Mouse (Mus musculus): ENCODE data around the gene St3gal4. TPM values are rescaled to one million over a fixed set of nuclear protein-coding genes. Genes with fewer than 3 reads are reported as not detected.

The St3gal4 gene
- polyA plus RNA-seq, 1 experiment from 2014 or later, result 31.0 TPM

DNA sequence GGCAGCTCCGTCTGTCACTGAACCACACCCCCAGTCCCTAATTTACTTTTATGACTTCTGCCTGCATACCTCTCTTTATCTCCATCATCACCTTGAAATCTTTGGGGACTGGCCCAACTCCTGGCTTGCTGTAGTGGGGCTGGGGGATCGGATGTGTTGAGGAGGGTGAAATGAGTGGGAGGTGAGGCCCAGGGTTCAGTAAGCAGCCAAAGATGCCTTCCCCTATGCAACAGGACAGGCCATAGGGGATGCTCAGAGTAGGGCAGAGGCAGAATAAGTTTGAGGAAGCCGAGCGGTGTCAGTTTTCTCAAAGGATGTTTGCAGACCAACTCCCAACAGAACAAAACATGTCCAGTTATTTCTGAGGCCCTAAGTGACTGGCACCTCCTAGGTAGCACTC lies 3.8 kb downstream of the St3gal4 start:
- Histone ChIP-seq H3K9ac (ENCODE audit: low read depth, low read length) (peak overlapping the region; percentile 91; the same call in 1 of the 2 replicates), H3K9me3 (ENCODE audit: control insufficient read depth, low read length) (no peaks in the 10 kb centered on the region), H3K36me3 (ENCODE audit: control insufficient read depth, insufficient read depth, low read length) (peaks cover 3% of the 10 kb centered on the region; the same call in 1 of the 2 replicates), H3K27me3 (replicated peaks; ENCODE audit: control insufficient read depth, insufficient read depth, low read length) (no peaks in the 10 kb centered on the region), H3K4me1 (ENCODE audit: control insufficient read depth, insufficient read depth, low read length) (peaks cover 56% of the 10 kb centered on the region), H3K27ac (replicated peaks; ENCODE audit: low read depth, low read length) (peak overlapping the region; percentile 92; the same call in 1 of the 2 replicates), H3K4me2 (ENCODE audit: low read depth, low read length) (peak overlapping the region; percentile 86), H3K4me3 (ENCODE audit: low read depth, low read length) (peak overlapping the region; percentile 77)
- DNase-seq (ENCODE audit: low spot score) (no peak), ATAC-seq (ENCODE audit: low read depth) (no peak)
- WGBS, result 38% methylated on average over 3 of the region's 4 CpGs

DNA sequence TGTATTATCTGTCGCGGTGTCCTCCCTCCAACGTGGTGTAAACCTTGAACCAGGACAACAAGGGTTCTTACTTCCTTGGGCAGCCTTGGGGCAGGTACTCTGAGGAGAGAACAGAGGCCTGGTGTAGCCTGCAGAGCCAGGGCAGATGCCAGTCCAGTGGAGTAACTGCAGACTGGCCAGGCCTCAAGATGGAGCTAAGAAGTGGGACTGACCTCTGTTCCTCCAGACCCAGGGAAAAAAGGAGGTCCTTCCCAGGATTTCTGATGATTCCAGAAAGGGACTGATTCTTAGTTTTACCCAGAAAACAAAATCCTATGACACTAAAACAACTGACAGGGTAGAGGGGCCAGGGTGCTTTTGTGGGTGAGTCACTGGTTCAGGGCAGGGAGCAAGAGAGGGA lies 4.8 kb downstream of the St3gal4 start:
- Histone ChIP-seq H3K36me3 (ENCODE audit: control insufficient read depth, insufficient read depth, low read length) (no peaks in the 10 kb centered on the region), H3K4me1 (ENCODE audit: control insufficient read depth, insufficient read depth, low read length) (peaks cover 67% of the 10 kb centered on the region), H3K4me3 (ENCODE audit: low read depth, low read length) (no peak overlapping the region), H3K9ac (ENCODE audit: low read depth, low read length) (no peak overlapping the region), H3K4me2 (ENCODE audit: low read depth, low read length) (no peak overlapping the region), H3K27me3 (replicated peaks; ENCODE audit: control insufficient read depth, insufficient read depth, low read length) (no peaks in the 10 kb centered on the region), H3K9me3 (ENCODE audit: control insufficient read depth, low read length) (no peaks in the 10 kb centered on the region), H3K27ac (replicated peaks; ENCODE audit: low read depth, low read length) (no peak overlapping the region)
- no peak for ATAC-seq (ENCODE audit: low read depth)
- WGBS, result 81% methylated on average over 3 of the region's 3 CpGs
- DNase-seq (ENCODE audit: low spot score), result no peak

DNA sequence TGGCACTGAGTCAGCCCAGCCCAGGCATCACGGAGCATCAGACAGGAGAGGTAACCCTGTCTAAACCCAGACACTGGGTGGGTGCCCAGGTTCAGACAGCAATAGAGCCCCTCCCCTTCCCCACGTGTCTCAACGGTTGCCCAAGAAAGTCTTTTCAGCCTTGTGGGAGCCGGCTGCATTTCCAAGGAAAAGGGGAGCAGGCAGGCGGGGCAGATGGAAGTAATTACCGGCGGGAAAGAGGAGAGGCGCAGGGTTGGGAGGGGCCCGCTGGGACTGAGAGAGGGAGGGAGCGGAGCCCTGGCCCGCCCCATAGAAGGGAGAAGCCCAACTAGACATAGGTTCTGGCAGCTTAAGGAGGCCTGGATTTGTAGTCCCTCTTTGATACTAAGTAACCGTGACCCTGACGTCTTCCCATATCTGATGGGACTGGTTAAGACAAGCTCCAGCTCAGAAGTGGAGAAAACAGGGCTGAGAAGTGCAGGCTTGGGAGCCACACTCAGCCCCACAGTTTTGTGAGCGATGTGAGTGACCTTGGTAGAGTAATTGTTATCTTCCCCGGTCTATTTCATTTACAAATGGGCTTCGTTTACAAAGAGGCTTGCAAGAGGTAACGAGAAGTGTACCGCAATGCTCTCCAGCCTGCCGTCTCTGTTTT lies 7.0 kb downstream of the St3gal4 start:
- no peaks in the 10 kb centered on the region for H3K9me3 ChIP-seq (ENCODE audit: control insufficient read depth, low read length)
- H3K27ac ChIP-seq (replicated peaks; ENCODE audit: low read depth, low read length), result peak overlapping the region; percentile 73
- peak overlapping the region; percentile 7; the same call in 1 of the 2 replicates for H3K4me3 ChIP-seq (ENCODE audit: low read depth, low read length)
- H3K4me1 ChIP-seq (ENCODE audit: control insufficient read depth, insufficient read depth, low read length), result peaks cover 70% of the 10 kb centered on the region
- H3K36me3 ChIP-seq (ENCODE audit: control insufficient read depth, insufficient read depth, low read length), result no peaks in the 10 kb centered on the region
- DNase-seq (ENCODE audit: low spot score) (peak; percentile 94), ATAC-seq (ENCODE audit: low read depth) (peak; percentile 81)
- H3K9ac ChIP-seq (ENCODE audit: low read depth, low read length), result no peak overlapping the region
- H3K4me2 ChIP-seq (ENCODE audit: low read depth, low read length), result peak overlapping the region; percentile 49
- WGBS, result 9% methylated on average over 19 of the region's 19 CpGs
- H3K27me3 ChIP-seq (replicated peaks; ENCODE audit: control insufficient read depth, insufficient read depth, low read length), result no peaks in the 10 kb centered on the region

DNA sequence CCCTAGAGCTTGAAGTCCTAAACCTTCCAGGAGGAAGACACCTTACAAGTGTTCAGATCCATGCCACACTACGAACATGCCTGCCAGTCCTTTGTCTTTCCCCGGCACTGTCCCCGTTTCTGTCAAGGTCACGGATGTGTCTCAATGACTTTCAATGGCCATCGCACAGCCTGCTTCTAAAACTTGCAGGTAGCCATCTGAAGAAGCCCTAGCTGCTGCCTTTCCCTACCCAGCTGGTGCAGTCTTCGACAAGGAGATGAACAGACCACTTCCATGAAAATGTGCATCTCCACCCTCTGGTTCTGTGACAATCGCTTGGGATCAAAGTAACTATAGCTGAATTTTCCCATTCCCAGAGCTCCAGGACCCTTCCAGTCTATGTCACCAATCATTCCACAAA lies 7.6 kb downstream of the St3gal4 start:
- Histone ChIP-seq H3K27me3 (replicated peaks; ENCODE audit: control insufficient read depth, insufficient read depth, low read length) (no peaks in the 10 kb centered on the region), H3K36me3 (ENCODE audit: control insufficient read depth, insufficient read depth, low read length) (no peaks in the 10 kb centered on the region), H3K4me1 (ENCODE audit: control insufficient read depth, insufficient read depth, low read length) (peaks cover 70% of the 10 kb centered on the region), H3K9me3 (ENCODE audit: control insufficient read depth, low read length) (no peaks in the 10 kb centered on the region), H3K4me2 (ENCODE audit: low read depth, low read length) (peak overlapping the region; percentile 49), H3K9ac (ENCODE audit: low read depth, low read length) (no peak overlapping the region), H3K4me3 (ENCODE audit: low read depth, low read length) (0 out of 2 replicates have a peak overlapping the region, but pooled peaks have one; percentile 7), H3K27ac (replicated peaks; ENCODE audit: low read depth, low read length) (peak overlapping the region; percentile 73)
- ATAC-seq (ENCODE audit: low read depth) (no peak), DNase-seq (ENCODE audit: low spot score) (no peak)
- 68% methylated on average over 7 of the region's 7 CpGs for WGBS

DNA sequence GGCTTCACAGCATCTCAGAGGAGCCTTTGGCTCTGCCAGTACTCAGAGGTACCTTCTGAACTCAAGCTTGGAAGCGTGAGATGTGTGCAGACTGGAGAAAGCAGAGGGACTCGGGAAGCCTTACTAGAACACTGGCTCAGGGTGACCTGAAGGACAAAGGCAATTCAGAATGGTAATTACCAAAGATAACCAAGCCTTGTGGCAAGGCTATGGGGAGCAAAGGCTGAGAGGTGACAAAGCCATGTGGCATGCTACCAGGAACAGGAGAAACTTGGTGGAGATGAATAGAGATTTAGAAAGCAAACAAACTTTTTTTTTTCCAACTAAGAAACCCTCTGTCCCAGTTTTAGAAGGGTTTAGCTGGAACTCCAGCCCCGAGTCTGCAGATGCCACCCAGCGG lies 8.5 kb downstream of the St3gal4 start:
- H3K4me3 ChIP-seq (ENCODE audit: low read depth, low read length), result no peak overlapping the region
- WGBS, result 68% methylated on average over 4 of the region's 4 CpGs
- H3K9me3 ChIP-seq (ENCODE audit: control insufficient read depth, low read length), result no peaks in the 10 kb centered on the region
- no peak for DNase-seq (ENCODE audit: low spot score)
- H3K27ac ChIP-seq (replicated peaks; ENCODE audit: low read depth, low read length), result peak overlapping the region; percentile 10; the same call in 1 of the 2 replicates
- peaks cover 68% of the 10 kb centered on the region for H3K4me1 ChIP-seq (ENCODE audit: control insufficient read depth, insufficient read depth, low read length)
- no peak overlapping the region for H3K9ac ChIP-seq (ENCODE audit: low read depth, low read length)
- H3K27me3 ChIP-seq (replicated peaks; ENCODE audit: control insufficient read depth, insufficient read depth, low read length), result no peaks in the 10 kb centered on the region
- no peaks in the 10 kb centered on the region for H3K36me3 ChIP-seq (ENCODE audit: control insufficient read depth, insufficient read depth, low read length)
- H3K4me2 ChIP-seq (ENCODE audit: low read depth, low read length), result no peak overlapping the region
- ATAC-seq (ENCODE audit: low read depth), result no peak

DNA sequence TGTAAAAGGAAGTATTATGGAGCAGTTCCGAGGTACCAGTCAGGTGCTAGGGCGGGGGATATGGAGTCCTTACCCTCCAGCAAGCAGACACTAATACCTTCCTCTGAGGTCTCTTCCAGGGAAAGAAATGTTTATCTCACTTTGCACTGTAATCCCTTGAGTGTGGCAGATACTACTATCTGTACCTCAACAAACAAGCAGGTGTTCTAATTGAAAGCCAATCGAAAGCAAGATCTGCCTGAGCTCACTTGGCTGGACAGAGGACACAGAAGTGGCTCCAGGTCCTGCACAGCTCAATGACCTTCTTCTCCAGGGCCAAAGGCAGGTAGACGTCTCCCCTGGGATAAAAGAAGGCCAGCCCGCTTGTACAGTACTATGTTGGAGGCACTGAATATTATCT lies 9.0 kb downstream of the St3gal4 start:
- Histone ChIP-seq H3K27ac (replicated peaks; ENCODE audit: low read depth, low read length) (no peak overlapping the region), H3K9ac (ENCODE audit: low read depth, low read length) (0 out of 2 replicates have a peak overlapping the region, but pooled peaks have one; percentile 11), H3K27me3 (replicated peaks; ENCODE audit: control insufficient read depth, insufficient read depth, low read length) (no peaks in the 10 kb centered on the region), H3K4me1 (ENCODE audit: control insufficient read depth, insufficient read depth, low read length) (peaks cover 64% of the 10 kb centered on the region), H3K4me2 (ENCODE audit: low read depth, low read length) (no peak overlapping the region), H3K4me3 (ENCODE audit: low read depth, low read length) (no peak overlapping the region), H3K36me3 (ENCODE audit: control insufficient read depth, insufficient read depth, low read length) (no peaks in the 10 kb centered on the region), H3K9me3 (ENCODE audit: control insufficient read depth, low read length) (no peaks in the 10 kb centered on the region)
- ATAC-seq (ENCODE audit: low read depth) (no peak), DNase-seq (ENCODE audit: low spot score) (no peak)
- WGBS, result 87% methylated on average over 5 of the region's 5 CpGs

DNA sequence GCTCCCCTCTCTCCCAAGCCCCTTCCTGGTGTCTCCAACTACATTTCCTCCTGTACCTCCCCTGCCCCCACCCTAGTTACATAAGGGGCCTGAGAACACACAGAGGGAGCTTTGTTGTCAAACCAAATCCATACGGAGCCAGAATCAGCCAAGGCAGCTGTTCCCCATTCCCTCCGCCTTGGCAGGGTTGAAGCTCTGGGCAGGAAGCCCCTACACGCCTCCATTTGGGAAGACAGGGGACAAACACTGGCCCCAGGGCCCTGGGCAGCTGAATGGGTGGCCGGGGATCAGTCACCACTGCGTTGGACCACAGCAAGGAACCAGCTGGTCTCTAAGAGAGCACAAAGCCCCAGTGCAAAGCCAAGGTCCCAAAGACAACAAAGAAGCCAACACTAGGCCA lies 10.2 kb downstream of the St3gal4 start:
- Histone ChIP-seq H3K4me3 (ENCODE audit: low read depth, low read length) (no peak overlapping the region), H3K36me3 (ENCODE audit: control insufficient read depth, insufficient read depth, low read length) (no peaks in the 10 kb centered on the region), H3K27ac (replicated peaks; ENCODE audit: low read depth, low read length) (peak overlapping the region; percentile 84), H3K4me1 (ENCODE audit: control insufficient read depth, insufficient read depth, low read length) (peaks cover 58% of the 10 kb centered on the region), H3K4me2 (ENCODE audit: low read depth, low read length) (peak overlapping the region; percentile 18; the same call in 1 of the 2 replicates), H3K9me3 (ENCODE audit: control insufficient read depth, low read length) (no peaks in the 10 kb centered on the region), H3K27me3 (replicated peaks; ENCODE audit: control insufficient read depth, insufficient read depth, low read length) (no peaks in the 10 kb centered on the region), H3K9ac (ENCODE audit: low read depth, low read length) (peak overlapping the region; percentile 19; the same call in 1 of the 2 replicates)
- peak; percentile 62 for ATAC-seq (ENCODE audit: low read depth)
- DNase-seq (ENCODE audit: low spot score), result peak; percentile 90
- 23% methylated on average over 5 of the region's 5 CpGs for WGBS

DNA sequence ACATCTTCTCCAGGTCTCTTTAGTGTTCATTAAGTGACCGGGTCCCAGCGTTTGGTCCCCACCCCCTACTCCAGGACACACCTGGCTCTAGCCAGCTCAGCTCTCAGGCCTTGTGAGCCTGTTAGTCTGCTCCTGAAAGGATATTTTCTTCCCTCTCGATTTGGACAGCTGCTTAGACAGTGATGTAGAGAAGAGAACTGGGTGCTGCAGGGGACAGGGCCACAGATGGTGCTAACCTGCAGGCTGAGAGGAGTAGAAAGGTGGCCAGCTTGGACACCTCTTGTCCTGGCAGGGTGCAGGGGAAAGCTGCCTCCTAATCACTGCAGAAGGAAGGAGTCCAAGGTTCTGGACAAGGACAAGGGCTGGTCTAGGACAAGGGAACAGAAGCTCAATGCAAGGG lies 11.0 kb downstream of the St3gal4 start:
- no peaks in the 10 kb centered on the region for H3K9me3 ChIP-seq (ENCODE audit: control insufficient read depth, low read length)
- no peaks in the 10 kb centered on the region for H3K27me3 ChIP-seq (replicated peaks; ENCODE audit: control insufficient read depth, insufficient read depth, low read length)
- no peak overlapping the region for H3K9ac ChIP-seq (ENCODE audit: low read depth, low read length)
- ATAC-seq (ENCODE audit: low read depth) (no peak), DNase-seq (ENCODE audit: low spot score) (no peak)
- H3K27ac ChIP-seq (replicated peaks; ENCODE audit: low read depth, low read length), result no peak overlapping the region
- no peak overlapping the region for H3K4me2 ChIP-seq (ENCODE audit: low read depth, low read length)
- no peaks in the 10 kb centered on the region for H3K36me3 ChIP-seq (ENCODE audit: control insufficient read depth, insufficient read depth, low read length)
- WGBS, result 67% methylated on average over 3 of the region's 3 CpGs
- peaks cover 55% of the 10 kb centered on the region for H3K4me1 ChIP-seq (ENCODE audit: control insufficient read depth, insufficient read depth, low read length)
- no peak overlapping the region for H3K4me3 ChIP-seq (ENCODE audit: low read depth, low read length)

DNA sequence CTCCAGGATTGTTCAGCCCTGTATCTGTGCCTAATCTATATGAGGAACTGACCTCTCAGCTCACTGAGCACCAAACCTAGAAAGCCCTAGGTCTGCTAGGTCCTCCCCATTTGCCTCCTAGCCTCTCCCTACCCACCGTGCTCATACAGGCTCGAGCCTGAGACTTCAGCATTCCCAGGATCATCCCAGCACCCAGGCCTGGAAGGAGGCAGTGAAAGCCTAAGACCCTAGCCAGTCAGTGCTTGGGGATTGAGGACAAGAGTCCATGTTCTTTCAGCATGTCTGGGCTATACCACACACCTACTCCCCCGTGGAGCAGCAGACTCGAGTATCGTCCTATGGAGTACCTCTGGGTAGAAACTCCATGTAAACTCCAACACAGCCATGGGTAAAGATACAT lies 11.7 kb downstream of the St3gal4 start:
- Histone ChIP-seq H3K9me3 (ENCODE audit: control insufficient read depth, low read length) (no peaks in the 10 kb centered on the region), H3K36me3 (ENCODE audit: control insufficient read depth, insufficient read depth, low read length) (no peaks in the 10 kb centered on the region), H3K4me1 (ENCODE audit: control insufficient read depth, insufficient read depth, low read length) (peaks cover 48% of the 10 kb centered on the region), H3K27ac (replicated peaks; ENCODE audit: low read depth, low read length) (no peak overlapping the region), H3K27me3 (replicated peaks; ENCODE audit: control insufficient read depth, insufficient read depth, low read length) (no peaks in the 10 kb centered on the region), H3K9ac (ENCODE audit: low read depth, low read length) (no peak overlapping the region), H3K4me3 (ENCODE audit: low read depth, low read length) (no peak overlapping the region), H3K4me2 (ENCODE audit: low read depth, low read length) (no peak overlapping the region)
- DNase-seq (ENCODE audit: low spot score) (no peak), ATAC-seq (ENCODE audit: low read depth) (no peak)
- 91% methylated on average over 5 of the region's 5 CpGs for WGBS

All from embryonic facial prominence, embryonic 14.5 days (tissue).